Mouse (Mus musculus): ENCODE measurements around the gene Jmjd6. TPM values are rescaled to one million over a fixed set of nuclear protein-coding genes. Genes with fewer than 3 reads are reported as not detected.
A peak's percentile ranks its signal among the peaks of the same experiment; 100 is the strongest.

Jmjd6 gene
- polyA plus RNA-seq, 1 experiment from 2014 or later: 93.1 TPM

- peak overlapping the region; percentile 86 for H3K27ac ChIP-seq
- DNase-seq (ENCODE audit: low spot score): no peak
- no peaks in the 10 kb centered on the region for H3K9me3 ChIP-seq (replicated peaks)
- H3K4me1 ChIP-seq: peaks cover 86% of the 10 kb centered on the region
- WGBS: 23% methylated on average over 7 of the region's 7 CpGs
- H3K36me3 ChIP-seq: no peaks in the 10 kb centered on the region
- H3K27me3 ChIP-seq (ENCODE audit: low read depth, poor library complexity, severe bottlenecking): peaks cover 12% of the 10 kb centered on the region; the same call in 1 of the 2 replicates
- peak overlapping the region; percentile 27; the same call in 1 of the 2 replicates for H3K4me3 ChIP-seq
Measured at GRCm38 (mm10) chr11:116814884-116815415, 28.3 kb downstream of the Jmjd6 start.

DNA sequence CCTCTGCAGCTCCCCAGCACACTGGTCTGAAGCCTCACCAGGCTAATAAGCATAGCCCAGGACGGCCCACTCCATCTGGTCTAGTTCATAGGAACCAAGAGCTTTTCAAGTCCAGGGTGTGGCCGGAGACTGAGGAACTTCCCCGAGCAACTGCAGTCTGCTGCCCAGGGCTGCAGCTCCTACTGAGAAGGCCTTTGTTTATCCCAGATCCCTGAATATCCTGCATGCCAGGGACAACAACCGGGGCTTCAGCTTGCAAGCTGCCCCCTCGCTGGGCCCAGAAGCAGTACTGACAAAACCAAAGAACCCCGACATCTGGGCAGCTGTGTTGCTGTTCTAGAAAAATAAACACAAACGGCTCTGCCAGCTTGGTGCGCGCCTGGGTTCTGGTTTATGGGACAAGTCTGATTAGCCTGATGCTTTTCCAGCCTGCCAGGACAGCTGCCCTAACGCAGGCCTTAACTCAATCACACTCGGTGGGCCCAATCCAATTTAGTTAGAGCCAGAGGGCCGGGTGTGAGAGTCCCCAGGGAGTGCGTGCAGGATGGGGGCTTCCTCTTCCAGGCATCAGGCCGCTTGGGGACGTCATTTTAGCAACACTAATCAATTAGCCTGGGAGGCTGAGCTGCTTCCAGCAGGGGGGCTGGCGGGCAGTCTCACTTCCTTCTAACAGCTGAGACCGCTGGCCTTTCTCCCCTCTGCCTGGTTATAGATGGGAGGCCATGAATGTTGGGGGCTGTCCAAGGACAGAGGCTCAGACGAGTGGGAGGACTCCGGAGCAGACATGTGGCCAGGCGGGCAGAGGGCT lies 29.0 kb downstream of the Jmjd6 start:
- peak; percentile 71 for DNase-seq (ENCODE audit: low spot score)
- H3K27ac ChIP-seq: peak overlapping the region; percentile 86
- H3K36me3 ChIP-seq: no peaks in the 10 kb centered on the region
- WGBS: 5% methylated on average over 20 of the region's 20 CpGs
- H3K27me3 ChIP-seq (ENCODE audit: low read depth, poor library complexity, severe bottlenecking): peaks cover 19% of the 10 kb centered on the region
- peak overlapping the region; percentile 27 for H3K4me3 ChIP-seq
- H3K9me3 ChIP-seq (replicated peaks): no peaks in the 10 kb centered on the region
- peaks cover 88% of the 10 kb centered on the region for H3K4me1 ChIP-seq

- Histone ChIP-seq H3K36me3 (no peaks in the 10 kb centered on the region), H3K27ac (peak overlapping the region; percentile 86), H3K4me1 (peaks cover 81% of the 10 kb centered on the region), H3K4me3 (peak overlapping the region; percentile 27), H3K9me3 (replicated peaks) (no peaks in the 10 kb centered on the region), H3K27me3 (ENCODE audit: low read depth, poor library complexity, severe bottlenecking) (peaks cover 20% of the 10 kb centered on the region)
- DNase-seq (ENCODE audit: low spot score): no peak
- 77% methylated on average over 13 of the region's 13 CpGs for WGBS
Measured at GRCm38 (mm10) chr11:116813610-116814009, 29.6 kb downstream of the Jmjd6 start.

DNA sequence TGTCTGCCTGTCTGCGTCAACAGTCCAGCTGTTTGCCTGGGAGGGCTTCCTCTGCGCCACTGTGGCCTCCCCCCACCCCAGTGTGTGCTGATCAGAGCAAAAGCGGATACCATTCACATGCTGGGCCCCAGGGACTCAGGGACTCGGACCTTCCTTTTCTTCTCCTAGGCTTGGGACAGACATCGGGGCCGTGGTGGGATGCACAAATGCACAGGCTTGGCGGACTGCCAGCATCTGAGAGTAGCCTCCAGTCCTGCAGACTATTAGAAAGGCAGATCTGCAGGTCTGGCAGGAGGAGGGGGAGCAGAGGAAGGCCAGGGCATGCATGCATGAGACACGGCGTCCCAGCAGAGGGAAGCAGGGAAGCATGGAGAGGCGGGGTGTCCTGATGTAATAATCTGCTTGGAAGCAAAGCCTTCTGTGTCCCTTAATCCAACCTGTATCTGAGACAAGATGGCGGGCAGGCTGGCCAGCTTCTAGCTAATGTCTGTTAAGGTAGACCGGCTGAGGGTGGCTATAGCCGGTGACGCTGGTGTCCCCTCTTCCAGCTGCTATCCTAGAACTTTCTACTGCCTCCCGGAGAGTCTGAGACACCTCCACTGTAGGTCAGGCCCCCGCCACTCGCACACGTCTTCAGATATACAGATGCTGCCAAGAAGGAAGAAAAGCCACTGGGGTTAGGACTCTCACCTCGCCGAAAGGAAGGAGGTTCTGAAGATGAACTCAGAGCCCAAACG lies 30.3 kb downstream of the Jmjd6 start:
- Histone ChIP-seq H3K27ac (peak overlapping the region; percentile 86), H3K27me3 (ENCODE audit: low read depth, poor library complexity, severe bottlenecking) (peaks cover 20% of the 10 kb centered on the region), H3K9me3 (replicated peaks) (no peaks in the 10 kb centered on the region), H3K4me3 (no peak overlapping the region), H3K4me1 (peaks cover 78% of the 10 kb centered on the region), H3K36me3 (no peaks in the 10 kb centered on the region)
- peak; percentile 63 for DNase-seq (ENCODE audit: low spot score)
- WGBS: 60% methylated on average over 21 of the region's 21 CpGs

- Histone ChIP-seq H3K27me3 (ENCODE audit: low read depth, poor library complexity, severe bottlenecking) (peaks cover 20% of the 10 kb centered on the region), H3K27ac (peak overlapping the region; percentile 63), H3K4me3 (peak overlapping the region; percentile 54), H3K36me3 (no peaks in the 10 kb centered on the region), H3K9me3 (replicated peaks) (no peaks in the 10 kb centered on the region), H3K4me1 (peaks cover 70% of the 10 kb centered on the region)
- DNase-seq (ENCODE audit: low spot score): peak; percentile 56
- WGBS: 6% methylated on average over 32 of the region's 32 CpGs
Measured at GRCm38 (mm10) chr11:116810983-116811901, 32.0 kb downstream of the Jmjd6 start.

DNA sequence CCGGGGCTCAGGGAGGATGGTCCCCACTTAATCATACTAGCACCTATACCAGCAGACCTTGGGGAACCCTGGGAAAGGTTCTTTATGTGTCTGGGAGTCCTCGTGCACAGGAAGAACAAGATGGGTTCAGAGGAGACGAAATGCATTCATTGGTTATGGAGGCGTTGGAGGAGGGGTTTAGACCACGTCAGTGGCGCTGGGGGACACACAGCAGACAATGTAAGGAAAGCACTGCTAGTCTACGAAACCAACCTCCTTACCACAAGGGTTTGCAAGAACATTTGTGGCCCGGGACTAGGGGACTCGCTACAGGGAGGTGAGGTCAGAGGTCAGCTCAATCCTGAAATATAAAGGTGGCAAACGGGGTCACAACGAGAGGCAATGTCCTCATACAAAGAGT lies 32.7 kb downstream of the Jmjd6 start:
- peak overlapping the region; percentile 40 for H3K27ac ChIP-seq
- H3K36me3 ChIP-seq: no peaks in the 10 kb centered on the region
- no peak for DNase-seq (ENCODE audit: low spot score)
- peaks cover 63% of the 10 kb centered on the region for H3K4me1 ChIP-seq
- 68% methylated on average over 11 of the region's 11 CpGs for WGBS
- H3K4me3 ChIP-seq: peak overlapping the region; percentile 54; the same call in 1 of the 2 replicates
- H3K9me3 ChIP-seq (replicated peaks): no peaks in the 10 kb centered on the region
- peaks cover 20% of the 10 kb centered on the region for H3K27me3 ChIP-seq (ENCODE audit: low read depth, poor library complexity, severe bottlenecking)

DNA sequence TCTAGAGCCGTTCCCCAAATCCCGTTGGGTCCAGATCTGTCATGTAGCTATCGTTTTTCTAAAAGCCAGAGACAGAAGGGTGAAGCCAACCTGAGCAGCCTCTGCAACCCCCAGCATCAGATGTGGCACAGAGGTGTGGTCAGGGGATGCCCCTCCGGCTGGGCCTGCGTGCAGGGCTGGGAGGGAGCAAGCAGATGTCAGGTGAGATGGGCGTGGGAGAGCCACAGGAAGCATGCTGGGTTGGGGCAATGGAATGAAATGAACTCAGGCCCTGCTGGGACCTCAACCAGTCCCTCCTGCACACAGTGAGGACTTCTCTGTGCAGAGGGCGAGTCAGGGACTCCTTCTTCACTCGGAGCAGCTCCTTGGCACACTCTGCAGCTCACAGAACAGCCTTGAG lies 33.7 kb downstream of the Jmjd6 start:
- Histone ChIP-seq H3K36me3 (no peaks in the 10 kb centered on the region), H3K27ac (0 out of 2 replicates have a peak overlapping the region, but pooled peaks have one; percentile 40), H3K9me3 (replicated peaks) (no peaks in the 10 kb centered on the region), H3K27me3 (ENCODE audit: low read depth, poor library complexity, severe bottlenecking) (peaks cover 20% of the 10 kb centered on the region), H3K4me3 (no peak overlapping the region), H3K4me1 (peaks cover 53% of the 10 kb centered on the region)
- no peak for DNase-seq (ENCODE audit: low spot score)
- 78% methylated on average over 8 of the region's 8 CpGs for WGBS

DNA sequence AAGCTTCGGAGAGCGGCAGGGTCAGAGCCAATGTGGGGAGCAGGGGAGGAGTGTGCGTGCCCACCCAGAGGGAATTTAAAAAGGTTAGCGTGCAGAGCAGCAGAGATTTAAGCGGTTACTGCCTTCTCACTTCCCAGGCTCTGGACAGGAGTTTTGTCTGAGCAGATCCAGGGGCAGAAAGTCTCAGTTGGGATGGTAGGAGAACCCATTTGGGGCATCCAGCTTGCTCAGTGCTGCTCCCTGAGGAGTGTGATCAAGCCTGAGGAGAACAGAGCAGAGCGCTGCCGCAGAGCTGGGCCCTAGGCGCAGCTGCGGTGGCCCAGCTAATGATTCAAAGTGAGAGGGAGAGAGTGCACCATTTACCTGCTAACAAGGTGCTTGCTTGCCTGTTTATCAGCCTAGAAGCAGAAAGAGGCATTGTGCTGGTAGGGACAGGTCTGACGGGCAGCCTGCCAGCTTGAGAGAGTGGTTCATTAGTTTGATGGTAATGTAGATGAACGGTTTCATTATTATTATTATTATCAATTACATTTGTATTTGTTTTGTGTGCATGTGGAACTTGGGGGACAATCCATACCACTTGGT lies 34.3 kb downstream of the Jmjd6 start:
- 75% methylated on average over 11 of the region's 11 CpGs for WGBS
- Histone ChIP-seq H3K4me3 (no peak overlapping the region), H3K27ac (no peak overlapping the region), H3K36me3 (no peaks in the 10 kb centered on the region), H3K27me3 (ENCODE audit: low read depth, poor library complexity, severe bottlenecking) (peaks cover 20% of the 10 kb centered on the region), H3K4me1 (peaks cover 47% of the 10 kb centered on the region), H3K9me3 (replicated peaks) (no peaks in the 10 kb centered on the region)
- no peak for DNase-seq (ENCODE audit: low spot score)

DNA sequence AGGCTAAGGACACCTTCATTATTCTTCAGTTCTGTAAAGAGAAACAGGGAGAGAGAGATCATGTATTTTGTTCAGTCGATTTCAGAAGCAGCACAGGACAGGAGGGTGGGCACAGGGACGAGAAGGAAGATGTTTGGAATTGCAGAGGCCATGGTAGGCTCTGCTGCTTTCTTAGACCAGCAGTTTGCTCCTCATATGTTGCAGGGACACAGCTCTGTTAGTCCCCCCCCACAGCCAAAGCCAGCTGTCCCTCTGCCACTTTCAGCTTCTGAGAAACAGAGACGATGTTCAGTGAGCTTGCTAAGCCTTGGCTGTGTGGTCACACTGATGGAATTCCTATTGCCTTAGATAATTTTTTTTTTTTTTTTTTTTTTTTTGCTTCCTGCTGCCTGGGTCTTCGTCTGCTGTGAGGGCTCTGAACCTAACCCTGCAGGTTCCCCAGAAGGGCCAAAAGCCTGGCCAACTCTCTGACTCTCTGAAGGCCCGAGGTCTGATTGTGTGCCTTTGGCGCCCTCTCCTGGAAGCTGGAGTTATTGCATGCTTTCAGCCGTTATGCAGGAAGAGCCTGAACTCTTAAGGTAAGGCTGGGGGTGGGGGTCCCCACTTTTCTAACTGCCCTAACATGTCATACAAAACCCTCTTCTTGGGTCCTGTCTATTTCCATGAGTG lies 35.2 kb downstream of the Jmjd6 start:
- Histone ChIP-seq H3K4me3 (no peak overlapping the region), H3K9me3 (replicated peaks) (no peaks in the 10 kb centered on the region), H3K27me3 (ENCODE audit: low read depth, poor library complexity, severe bottlenecking) (peaks cover 20% of the 10 kb centered on the region), H3K27ac (peak overlapping the region; percentile 61; the same call in 1 of the 2 replicates), H3K4me1 (peaks cover 39% of the 10 kb centered on the region), H3K36me3 (no peaks in the 10 kb centered on the region)
- WGBS: 32% methylated on average over 7 of the region's 7 CpGs
- DNase-seq (ENCODE audit: low spot score): peak; percentile 90

DNA sequence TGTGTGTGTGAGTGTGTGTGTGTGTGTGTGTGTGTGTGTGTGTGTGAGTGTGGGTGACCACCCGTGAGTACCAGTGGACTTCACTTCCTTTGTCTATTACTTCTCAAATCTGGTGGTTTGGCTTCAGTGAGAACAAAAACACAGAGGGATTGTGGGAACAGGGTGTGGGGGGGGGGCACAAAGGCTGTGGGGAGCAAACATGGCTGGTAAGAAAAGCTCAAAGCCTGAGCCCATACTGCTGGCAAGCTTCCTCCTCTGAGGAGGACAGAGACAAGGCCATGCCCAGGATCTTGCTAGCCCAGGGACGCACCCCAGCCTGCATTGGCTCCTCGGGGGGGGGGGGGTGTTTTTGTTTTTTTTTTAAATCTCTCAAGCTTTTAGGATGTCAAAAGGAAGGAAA lies 35.7 kb downstream of the Jmjd6 start:
- Histone ChIP-seq H3K4me3 (no peak overlapping the region), H3K4me1 (peaks cover 33% of the 10 kb centered on the region), H3K27ac (peak overlapping the region; percentile 61), H3K27me3 (ENCODE audit: low read depth, poor library complexity, severe bottlenecking) (peaks cover 20% of the 10 kb centered on the region), H3K36me3 (no peaks in the 10 kb centered on the region), H3K9me3 (replicated peaks) (no peaks in the 10 kb centered on the region)
- 96% methylated on average over 3 of the region's 3 CpGs for WGBS
- no peak for DNase-seq (ENCODE audit: low spot score)

DNA sequence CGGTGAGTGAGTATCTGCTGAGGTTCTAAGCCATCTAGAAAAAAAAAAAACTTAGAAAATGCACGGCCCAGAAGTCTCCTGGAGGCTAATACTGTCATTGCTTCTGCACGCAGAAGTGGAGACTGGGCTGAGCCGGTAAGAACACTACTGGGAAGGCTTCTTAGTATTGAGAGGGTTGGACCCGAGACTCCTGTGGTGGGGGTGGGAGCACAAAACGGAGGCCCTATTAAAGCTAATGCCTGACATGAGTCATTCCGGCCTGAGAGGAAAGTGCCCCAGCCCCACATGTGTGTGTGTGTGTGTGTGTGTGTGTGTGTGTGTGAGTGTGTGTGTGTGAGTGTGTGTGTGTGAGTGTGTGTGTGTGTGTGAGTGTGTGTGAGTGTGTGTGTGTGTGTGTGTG lies 36.1 kb downstream of the Jmjd6 start:
- Histone ChIP-seq H3K4me3 (no peak overlapping the region), H3K4me1 (peaks cover 29% of the 10 kb centered on the region), H3K27me3 (ENCODE audit: low read depth, poor library complexity, severe bottlenecking) (peaks cover 20% of the 10 kb centered on the region), H3K27ac (no peak overlapping the region), H3K9me3 (replicated peaks) (no peaks in the 10 kb centered on the region), H3K36me3 (no peaks in the 10 kb centered on the region)
- no peak for DNase-seq (ENCODE audit: low spot score)
- 76% methylated on average over 7 of the region's 7 CpGs for WGBS
